In the genomic region with DNA sequence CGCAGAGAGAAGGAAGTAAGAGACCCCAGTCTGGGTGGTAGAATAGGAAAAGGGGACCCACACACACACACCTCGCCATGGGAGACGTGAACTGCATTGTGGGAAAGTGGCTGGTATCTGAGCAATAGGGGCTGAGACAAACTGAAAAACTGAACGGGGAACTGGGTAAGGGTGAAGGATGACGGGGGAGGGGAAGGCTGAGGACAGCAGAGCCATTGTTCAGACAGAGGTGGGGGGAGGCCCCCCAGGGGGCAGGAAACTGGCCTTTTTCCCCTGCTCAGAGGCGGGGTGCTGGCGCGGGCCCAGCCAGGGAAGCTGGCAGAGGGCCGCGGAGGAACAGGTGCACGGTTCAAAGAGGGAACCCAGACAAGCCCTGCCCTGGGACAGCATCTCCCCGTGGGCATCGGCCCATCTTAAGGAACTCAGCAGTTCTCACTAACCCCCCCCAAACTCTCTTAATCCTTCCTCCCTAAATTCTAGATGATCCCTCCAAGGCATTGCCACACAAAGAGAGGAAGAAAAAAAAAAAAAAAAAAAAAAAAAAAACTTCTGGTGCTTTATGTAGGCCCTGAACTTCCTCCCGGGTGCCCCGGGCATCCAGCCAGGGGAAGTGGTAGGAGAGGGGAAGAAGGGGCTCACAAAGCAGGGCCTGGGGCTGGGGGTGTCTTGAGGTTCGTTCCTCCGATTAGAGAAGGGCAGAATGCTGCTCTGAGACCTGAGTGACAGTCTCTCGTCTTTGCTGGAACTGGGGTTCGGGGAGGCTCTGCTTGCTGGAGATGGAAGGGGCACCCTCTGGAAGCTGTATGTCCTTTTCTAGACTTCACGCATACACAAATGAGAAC, we compare ENCODE assay signal across 9 mouse cellular contexts. TPM values are rescaled to one million over a fixed set of nuclear protein-coding genes. Genes with fewer than 3 reads are reported as not detected.
A peak's percentile ranks its signal among the peaks of the same experiment; 100 is the strongest.
DNase-seq lines count a peak whose midpoint lies in the region; ATAC-seq lines count a peak whose summit lies in the region.
"Had no signal": no experiment of that assay in that cellular context is flagged by ENCODE, and none has a peak within 500 bp of the region (broad histone marks: within the 10 kb centered on the region; RNA-seq: fewer than 3 reads in every experiment).

No protein-coding gene starts in this region.

- peaks cover 23% of the 10 kb centered on the region for H3K4me1 ChIP-seq in heart, embryonic 15.5 days (replicated peaks)

- peaks cover 11% of the 10 kb centered on the region for H3K27me3 ChIP-seq in heart, embryonic 15.5 days

- ATAC-seq in heart, embryonic 15.5 days (replicated peaks; ENCODE audit: insufficient number of reproducible peaks, insufficient read depth, low FRiP score, low read depth) = 0 out of 2 replicates have a peak, but pooled peaks have one; percentile 14

- H3K4me2 ChIP-seq in heart, embryonic 15.5 days = peak overlapping the region; percentile 20; the same call in 1 of the 2 replicates

- H3K4me3 ChIP-seq in heart, embryonic 15.5 days = no peak overlapping the region

- no peaks in the 10 kb centered on the region for H3K9me3 ChIP-seq in heart, embryonic 15.5 days (replicated peaks)

- DNase-seq in ovary, adult 18-20 months (ENCODE audit: low spot score) = peak; percentile 47
- DNase-seq in ovary, postnatal 10 days (ENCODE audit: low spot score) = no peak
- DNase-seq in cerebellum, adult 9-11 months = peak; percentile 47
- peak; percentile 25 to 55 for DNase-seq in kidney, postnatal 25 days
- DNase-seq in lung, postnatal 4 days = peak; percentile 74 to 81
- peak; percentile 67 to 72 for DNase-seq in spleen, adult 18-20 months
- DNase-seq in left cerebral cortex, adult 18-20 months (ENCODE audit: low spot score in 2 of 2) = no peak

- 38% methylated on average over 16 of the region's 20 CpGs for WGBS in heart, embryonic 15.5 days

- H3K27ac ChIP-seq in heart, embryonic 15.5 days = peak overlapping the region; percentile 51; the same call in 1 of the 2 replicates

- no peak overlapping the region for H3K9ac ChIP-seq in heart, embryonic 15.5 days

- no peaks in the 10 kb centered on the region for H3K36me3 ChIP-seq in heart, embryonic 15.5 days

RNA-seq across cellular contexts. Expression of a gene that starts 3.7 kb away (rescaled TPM):
- 1.7 and 8.5 TPM in 2 replicates for polyA plus RNA-seq in heart, embryonic 15.5 days (2015; fragmentation: Nextera tagmentation; extraction: Ambion mirVana)
- total RNA-seq in left cerebral cortex, adult 18-20 months (2021) = under 1 TPM; 0.19 to 0.45 TPM

RNA-seq across cellular contexts. Expression of a gene that starts 24.8 kb away (rescaled TPM):
- 0.09 TPM in 1 of 2 replicates, not detected in the other for polyA plus RNA-seq in heart, embryonic 15.5 days (2015; fragmentation: Nextera tagmentation; extraction: Ambion mirVana)
- not detected for total RNA-seq in left cerebral cortex, adult 18-20 months (2021)
- total RNA-seq: liver, adult 2 months had no signal
- polyA plus RNA-seq: liver, adult 2 months had no signal

RNA-seq across cellular contexts. Expression of a gene that starts 25.7 kb away (rescaled TPM):
- polyA plus RNA-seq in heart, embryonic 15.5 days (2015; fragmentation: Nextera tagmentation; extraction: Ambion mirVana) = 17.1 and 23.8 TPM in 2 replicates
- total RNA-seq in left cerebral cortex, adult 18-20 months (2021) = 10 to 100 TPM; 40.2 to 43.0 TPM

RNA-seq across cellular contexts. Expression of a gene that starts 40.0 kb away (rescaled TPM):
- polyA plus RNA-seq in heart, embryonic 15.5 days (2015; fragmentation: Nextera tagmentation; extraction: Ambion mirVana) = 0.28 TPM in 1 of 2 replicates, not detected in the other
- not detected for total RNA-seq in left cerebral cortex, adult 18-20 months (2021)
- total RNA-seq: liver, adult 2 months had no signal
- polyA plus RNA-seq: liver, adult 2 months had no signal

RNA-seq across cellular contexts. Expression of a gene that starts 57.3 kb away (rescaled TPM):
- 4.3 and 5.5 TPM in 2 replicates for polyA plus RNA-seq in heart, embryonic 15.5 days (2015; fragmentation: Nextera tagmentation; extraction: Ambion mirVana)
- total RNA-seq in left cerebral cortex, adult 18-20 months (2021) = 10 to 100 TPM; 12.2 to 14.1 TPM

Comparison
In these comparisons a context has a peak if more than half of its experiments do, and no peak if none do; other contexts are left out.
1. DNase-seq: peak in ovary, adult 18-20 months (single experiment), cerebellum, adult 9-11 months (single experiment), kidney, postnatal 25 days (2 of 2), lung, postnatal 4 days (2 of 2) and spleen, adult 18-20 months (2 of 2); none in ovary, postnatal 10 days (single experiment) and left cerebral cortex, adult 18-20 months (0 of 2).